Mouse (Mus musculus) neural tube, postnatal 0 days (tissue): ENCODE results near the gene Gm10842. TPM values are rescaled to one million over a fixed set of nuclear protein-coding genes. Genes with fewer than 3 reads are reported as not detected.

ENCODE experiments used
- polyA plus RNA-seq: library from polyadenylated mRNA; unstranded; fragments of >200 nt; fragmentation: Nextera tagmentation; extraction: Ambion mirVana; gene quantifications from 2 replicates; pipeline ENCODE4 v1.2.1, GENCODE M21; 2015

Gm10842 gene
- not detected in 2 replicates for polyA plus RNA-seq

DNA sequence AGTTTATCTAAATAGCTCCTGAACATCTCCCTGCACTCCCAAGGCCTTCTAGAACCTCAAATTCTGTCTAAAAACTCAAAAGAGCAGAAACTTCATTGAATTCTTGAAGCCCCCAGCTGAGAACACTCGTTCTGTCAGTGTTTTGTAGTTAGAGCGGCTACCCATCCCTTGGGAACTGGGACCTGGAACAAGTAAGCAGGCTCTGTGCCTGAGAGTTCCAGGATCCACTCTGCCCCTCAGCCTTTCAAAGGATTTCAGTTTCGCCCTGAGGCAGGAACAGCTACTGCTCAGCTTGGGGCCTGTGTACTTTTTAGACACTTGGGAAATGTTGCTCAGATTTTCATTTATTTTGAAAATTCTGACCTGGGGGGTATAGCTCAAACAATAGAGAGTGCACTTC, at the start of gene Gm10842:
Gene Gm10842, plus strand, starts transcription at position 301 of the 400 bp plus-strand sequence.

DNA sequence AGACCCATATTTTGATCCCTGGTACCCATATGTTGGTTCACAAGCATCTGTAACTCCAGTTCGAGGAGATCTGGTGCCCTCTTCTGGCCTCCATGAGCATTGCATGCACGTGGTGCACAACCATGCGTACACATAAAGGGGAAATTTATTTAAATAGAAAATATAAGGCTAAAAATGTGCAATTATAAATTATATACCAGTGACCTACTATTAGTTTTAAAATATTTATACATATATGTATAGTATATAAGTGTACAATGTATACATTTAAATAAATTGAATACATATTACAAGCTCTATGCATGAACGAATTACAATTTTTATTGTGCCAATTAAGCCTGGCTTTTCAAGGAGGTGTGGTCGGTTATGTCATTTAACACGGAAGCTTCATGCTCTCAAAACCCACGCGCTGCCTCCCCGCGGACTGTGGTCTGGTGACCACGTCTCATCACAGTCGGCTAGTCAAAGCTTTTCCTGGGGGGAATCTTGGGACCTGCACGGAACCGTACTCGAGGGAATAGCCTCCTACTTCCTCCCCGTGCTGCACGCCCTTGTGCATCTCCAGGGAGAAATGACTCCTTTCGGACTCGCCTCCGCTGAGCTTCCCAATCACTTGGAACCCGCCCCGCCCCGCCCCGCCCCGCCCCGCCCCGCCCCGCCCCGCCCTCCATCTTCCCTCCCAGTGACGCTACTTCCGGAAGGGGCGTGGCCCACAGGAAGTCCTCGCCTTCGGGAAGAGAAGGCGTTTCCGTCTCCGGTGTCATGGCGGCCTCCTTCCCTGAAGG, 20.8 kb upstream of the Gm10842 start, which contains the start of gene Mettl2:
Gene Mettl2, plus strand, starts transcription at position 691 of the 785 bp plus-strand sequence.

DNA sequence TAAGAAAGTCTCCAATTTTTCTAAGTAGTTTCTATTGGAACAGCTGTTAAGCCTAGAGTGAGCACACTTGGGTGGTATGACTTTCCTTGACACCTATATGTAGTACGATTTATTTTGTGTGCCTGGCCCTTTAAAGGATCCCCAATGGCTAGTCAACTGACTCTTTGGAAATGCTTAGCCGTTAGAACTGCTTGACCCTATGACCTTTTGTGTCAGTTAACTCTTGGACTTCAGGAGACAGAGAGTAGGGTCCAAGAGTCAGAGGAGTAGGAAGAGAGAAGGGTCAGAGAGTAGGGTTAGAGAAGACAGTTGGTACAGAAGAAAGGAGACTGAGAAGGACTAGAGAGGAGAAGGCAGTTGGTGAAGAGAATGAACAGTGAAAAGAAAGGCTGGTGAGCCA, 31.8 kb downstream of the Gm10842 start, which contains the start of gene Tlk2:
Gene Tlk2, plus strand, starts transcription at position 292 of the 400 bp plus-strand sequence.

Other genes with a start within 250 kb of the Gm10842 start
- gene Efcab3, start 83.3 kb upstream of the Gm10842 start, polyA plus RNA-seq = not detected in 2 replicates
- gene Mettl2, start 20.5 kb upstream of the Gm10842 start, polyA plus RNA-seq = 28.3 and 31.5 TPM in 2 replicates
- 18.7 and 19.4 TPM in 2 replicates for gene Tlk2, start 31.9 kb downstream of the Gm10842 start, polyA plus RNA-seq
- gene Mrc2, start 145.8 kb downstream of the Gm10842 start, polyA plus RNA-seq = 4.4 and 5.3 TPM in 2 replicates